Mouse (Mus musculus) heart, adult 2 months (tissue): ENCODE measurements around the gene Cdh26.

ENCODE experiments used
- CTCF ChIP-seq: fragments of 200-600 bp; IDR thresholded peaks from 2 replicates; pipeline ENCODE4 v1.8.1; 2022; ENCODE audit warnings: antibody characterized with exemption, mild to moderate bottlenecking, moderate library complexity
- EP300 ChIP-seq: fragments of 200-500 bp; IDR thresholded peaks from 2 replicates; pipeline ENCODE4 v1.6.1; 2011; ENCODE audit warnings: low read depth, low read length, control low read depth; ENCODE audit not compliant: insufficient read depth
- POLR2A ChIP-seq: fragments of 200-500 bp; IDR thresholded peaks from 2 replicates; pipeline ENCODE4 v1.6.1; 2011; ENCODE audit warnings: mild to moderate bottlenecking, low read depth, low read length, control low read depth; ENCODE audit not compliant: insufficient read depth

GRCm38 (mm10) chr2:178450236-178450635, 19.9 kb downstream of the Cdh26 start:
- TF ChIP-seq EP300, result no peak
- no peak for TF ChIP-seq POLR2A
- TF ChIP-seq CTCF, result no peak
